Mouse (Mus musculus): Measurements from ENCODE around the gene Sgcd. TPM values are rescaled to one million over a fixed set of nuclear protein-coding genes. Genes with fewer than 3 reads are reported as not detected.

Gene Sgcd
- polyA plus RNA-seq, 1 experiment from 2014 or later = 1.5 TPM

- no peaks in the 10 kb centered on the region for H3K27me3 ChIP-seq (replicated peaks; ENCODE audit: control insufficient read depth, insufficient read depth, low read length)
- no peaks in the 10 kb centered on the region for H3K4me1 ChIP-seq (replicated peaks; ENCODE audit: control insufficient read depth, insufficient read depth, low read length)
- 78% methylated on average over 2 of the region's 2 CpGs for WGBS
- ATAC-seq (replicated peaks; ENCODE audit: low FRiP score) (no peak), DNase-seq (ENCODE audit: low spot score) (no peak)
- no peaks in the 10 kb centered on the region for H3K36me3 ChIP-seq (ENCODE audit: control insufficient read depth, insufficient read depth, low read length)
- H3K9ac ChIP-seq (ENCODE audit: low read depth, low read length) = no peak overlapping the region
- no peaks in the 10 kb centered on the region for H3K9me3 ChIP-seq (ENCODE audit: control insufficient read depth, low read length)
- no peak overlapping the region for H3K27ac ChIP-seq (ENCODE audit: low read depth, low read length)
- H3K4me2 ChIP-seq = no peak overlapping the region
- no peak overlapping the region for H3K4me3 ChIP-seq (ENCODE audit: low read depth, low read length)
These were observed 848.9 kb downstream of the Sgcd start for GRCm38 (mm10) chr11:47139867-47140266.

- DNase-seq (ENCODE audit: low spot score) (no peak), ATAC-seq (replicated peaks; ENCODE audit: low FRiP score) (no peak)
- WGBS = 69% methylated on average over 1 of the region's 1 CpGs
- Histone ChIP-seq H3K27me3 (replicated peaks; ENCODE audit: control insufficient read depth, insufficient read depth, low read length) (no peaks in the 10 kb centered on the region), H3K9me3 (ENCODE audit: control insufficient read depth, low read length) (no peaks in the 10 kb centered on the region), H3K27ac (ENCODE audit: low read depth, low read length) (no peak overlapping the region), H3K4me1 (replicated peaks; ENCODE audit: control insufficient read depth, insufficient read depth, low read length) (no peaks in the 10 kb centered on the region), H3K4me2 (no peak overlapping the region), H3K9ac (ENCODE audit: low read depth, low read length) (no peak overlapping the region), H3K4me3 (ENCODE audit: low read depth, low read length) (no peak overlapping the region), H3K36me3 (ENCODE audit: control insufficient read depth, insufficient read depth, low read length) (no peaks in the 10 kb centered on the region)
These were observed 849.5 kb downstream of the Sgcd start for GRCm38 (mm10) chr11:47139271-47139670.

DNA sequence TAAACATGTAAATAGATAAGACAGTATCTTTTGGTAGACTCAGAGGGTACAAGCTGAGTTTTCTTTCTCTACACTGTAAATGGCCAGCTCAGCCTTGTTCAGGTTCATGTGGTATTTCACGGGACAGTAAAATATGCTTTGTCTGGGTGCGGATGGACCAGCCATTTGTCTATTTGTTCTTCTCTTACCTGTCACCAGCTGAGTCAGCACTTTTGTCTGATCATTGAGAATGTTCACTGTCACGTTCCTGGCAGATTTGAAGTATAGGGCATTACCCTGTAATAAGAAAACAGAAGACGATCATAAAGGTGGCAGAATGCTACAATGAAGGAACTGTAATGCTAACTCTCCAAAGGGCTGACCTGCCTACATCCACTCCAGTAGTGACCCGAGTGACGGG is 856.4 kb downstream of the Sgcd start:
- no peaks in the 10 kb centered on the region for H3K27me3 ChIP-seq (replicated peaks; ENCODE audit: control insufficient read depth, insufficient read depth, low read length)
- WGBS = 85% methylated on average over 6 of the region's 6 CpGs
- H3K9ac ChIP-seq (ENCODE audit: low read depth, low read length) = no peak overlapping the region
- H3K36me3 ChIP-seq (ENCODE audit: control insufficient read depth, insufficient read depth, low read length) = no peaks in the 10 kb centered on the region
- H3K4me3 ChIP-seq (ENCODE audit: low read depth, low read length) = no peak overlapping the region
- no peak for ATAC-seq (replicated peaks; ENCODE audit: low FRiP score)
- H3K9me3 ChIP-seq (ENCODE audit: control insufficient read depth, low read length) = no peaks in the 10 kb centered on the region
- H3K27ac ChIP-seq (ENCODE audit: low read depth, low read length) = no peak overlapping the region
- no peak overlapping the region for H3K4me2 ChIP-seq
- no peak for DNase-seq (ENCODE audit: low spot score)
- H3K4me1 ChIP-seq (replicated peaks; ENCODE audit: control insufficient read depth, insufficient read depth, low read length) = no peaks in the 10 kb centered on the region

DNA sequence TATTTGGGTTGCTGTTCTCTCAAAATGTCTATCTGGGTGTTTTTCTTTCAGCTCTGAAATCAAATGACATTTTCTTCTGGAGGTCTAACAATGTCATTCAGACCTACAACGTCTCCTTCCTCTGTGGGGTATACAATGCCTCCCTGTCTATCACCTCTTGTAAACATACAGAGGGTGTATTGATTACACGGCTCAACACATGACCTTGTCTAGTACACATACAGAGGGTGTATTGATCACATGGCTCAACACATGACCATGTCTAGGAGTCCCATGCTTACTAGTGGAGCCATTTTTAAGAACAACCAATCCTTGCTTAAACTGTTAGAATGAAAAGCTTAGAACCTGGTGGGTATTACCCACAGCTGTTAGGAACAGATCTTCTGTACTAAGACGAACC is 858.3 kb downstream of the Sgcd start:
- Histone ChIP-seq H3K4me3 (ENCODE audit: low read depth, low read length) (no peak overlapping the region), H3K9me3 (ENCODE audit: control insufficient read depth, low read length) (no peaks in the 10 kb centered on the region), H3K4me1 (replicated peaks; ENCODE audit: control insufficient read depth, insufficient read depth, low read length) (no peaks in the 10 kb centered on the region), H3K27me3 (replicated peaks; ENCODE audit: control insufficient read depth, insufficient read depth, low read length) (no peaks in the 10 kb centered on the region), H3K4me2 (no peak overlapping the region), H3K9ac (ENCODE audit: low read depth, low read length) (no peak overlapping the region), H3K27ac (ENCODE audit: low read depth, low read length) (no peak overlapping the region), H3K36me3 (ENCODE audit: control insufficient read depth, insufficient read depth, low read length) (no peaks in the 10 kb centered on the region)
- DNase-seq (ENCODE audit: low spot score) = no peak
- WGBS = 67% methylated on average over 3 of the region's 3 CpGs
- ATAC-seq (replicated peaks; ENCODE audit: low FRiP score) = no peak

- DNase-seq (ENCODE audit: low spot score) (no peak), ATAC-seq (replicated peaks; ENCODE audit: low FRiP score) (no peak)
- Histone ChIP-seq H3K9me3 (ENCODE audit: control insufficient read depth, low read length) (no peaks in the 10 kb centered on the region), H3K9ac (ENCODE audit: low read depth, low read length) (no peak overlapping the region), H3K4me3 (ENCODE audit: low read depth, low read length) (no peak overlapping the region), H3K4me2 (no peak overlapping the region), H3K27me3 (replicated peaks; ENCODE audit: control insufficient read depth, insufficient read depth, low read length) (no peaks in the 10 kb centered on the region), H3K27ac (ENCODE audit: low read depth, low read length) (no peak overlapping the region), H3K36me3 (ENCODE audit: control insufficient read depth, insufficient read depth, low read length) (no peaks in the 10 kb centered on the region), H3K4me1 (replicated peaks; ENCODE audit: control insufficient read depth, insufficient read depth, low read length) (no peaks in the 10 kb centered on the region)
- WGBS = 59% methylated on average over 7 of the region's 7 CpGs
These were observed 858.8 kb downstream of the Sgcd start for GRCm38 (mm10) chr11:47129992-47130391.

DNA sequence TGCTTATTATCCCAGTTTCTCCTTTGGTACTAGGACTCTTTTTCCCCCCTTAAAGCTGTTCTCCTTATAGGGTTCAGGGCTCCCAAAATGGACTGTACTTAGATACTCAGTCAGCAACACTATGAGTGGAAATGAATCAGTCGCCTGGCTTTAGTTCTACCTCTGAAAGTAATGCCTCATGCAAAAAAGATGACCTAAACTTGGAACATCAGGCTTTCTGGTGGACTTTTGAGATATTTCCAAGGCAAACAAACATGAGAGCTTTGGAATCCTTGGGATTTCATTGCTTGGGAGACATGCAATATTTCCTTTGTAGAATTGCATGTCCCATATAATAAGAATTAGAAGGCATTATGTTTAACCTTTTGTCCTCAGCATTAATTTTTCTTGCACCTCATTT is 859.6 kb downstream of the Sgcd start:
- WGBS = 81% methylated on average over 1 of the region's 1 CpGs
- DNase-seq (ENCODE audit: low spot score) = no peak
- no peaks in the 10 kb centered on the region for H3K4me1 ChIP-seq (replicated peaks; ENCODE audit: control insufficient read depth, insufficient read depth, low read length)
- no peaks in the 10 kb centered on the region for H3K36me3 ChIP-seq (ENCODE audit: control insufficient read depth, insufficient read depth, low read length)
- no peak overlapping the region for H3K9ac ChIP-seq (ENCODE audit: low read depth, low read length)
- H3K9me3 ChIP-seq (ENCODE audit: control insufficient read depth, low read length) = no peaks in the 10 kb centered on the region
- no peak overlapping the region for H3K4me2 ChIP-seq
- no peaks in the 10 kb centered on the region for H3K27me3 ChIP-seq (replicated peaks; ENCODE audit: control insufficient read depth, insufficient read depth, low read length)
- ATAC-seq (replicated peaks; ENCODE audit: low FRiP score) = no peak
- no peak overlapping the region for H3K4me3 ChIP-seq (ENCODE audit: low read depth, low read length)
- no peak overlapping the region for H3K27ac ChIP-seq (ENCODE audit: low read depth, low read length)

DNA sequence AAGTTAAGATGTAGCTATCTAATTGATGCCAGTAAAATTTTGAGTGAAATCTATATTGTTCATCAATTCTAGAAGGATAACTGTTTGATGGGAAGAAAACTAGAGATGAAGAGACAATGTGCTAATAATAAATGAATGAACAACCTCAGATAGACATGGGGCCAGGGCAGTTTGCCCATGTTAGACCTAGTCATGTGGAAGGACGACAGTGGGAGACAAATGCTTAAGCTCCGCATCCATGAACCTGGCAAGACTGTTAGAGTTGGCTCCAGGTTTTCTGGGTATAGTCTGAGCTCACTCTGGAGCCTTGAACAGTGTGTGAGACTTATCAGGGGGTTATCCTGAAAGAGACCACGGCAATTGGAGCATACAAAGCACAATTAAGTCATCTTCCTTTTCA is 860.4 kb downstream of the Sgcd start:
- no peak for DNase-seq (ENCODE audit: low spot score)
- no peaks in the 10 kb centered on the region for H3K9me3 ChIP-seq (ENCODE audit: control insufficient read depth, low read length)
- ATAC-seq (replicated peaks; ENCODE audit: low FRiP score) = no peak
- WGBS = 81% methylated on average over 3 of the region's 3 CpGs
- no peak overlapping the region for H3K4me2 ChIP-seq
- H3K4me3 ChIP-seq (ENCODE audit: low read depth, low read length) = no peak overlapping the region
- no peak overlapping the region for H3K9ac ChIP-seq (ENCODE audit: low read depth, low read length)
- no peak overlapping the region for H3K27ac ChIP-seq (ENCODE audit: low read depth, low read length)
- no peaks in the 10 kb centered on the region for H3K27me3 ChIP-seq (replicated peaks; ENCODE audit: control insufficient read depth, insufficient read depth, low read length)
- H3K4me1 ChIP-seq (replicated peaks; ENCODE audit: control insufficient read depth, insufficient read depth, low read length) = no peaks in the 10 kb centered on the region
- no peaks in the 10 kb centered on the region for H3K36me3 ChIP-seq (ENCODE audit: control insufficient read depth, insufficient read depth, low read length)

DNA sequence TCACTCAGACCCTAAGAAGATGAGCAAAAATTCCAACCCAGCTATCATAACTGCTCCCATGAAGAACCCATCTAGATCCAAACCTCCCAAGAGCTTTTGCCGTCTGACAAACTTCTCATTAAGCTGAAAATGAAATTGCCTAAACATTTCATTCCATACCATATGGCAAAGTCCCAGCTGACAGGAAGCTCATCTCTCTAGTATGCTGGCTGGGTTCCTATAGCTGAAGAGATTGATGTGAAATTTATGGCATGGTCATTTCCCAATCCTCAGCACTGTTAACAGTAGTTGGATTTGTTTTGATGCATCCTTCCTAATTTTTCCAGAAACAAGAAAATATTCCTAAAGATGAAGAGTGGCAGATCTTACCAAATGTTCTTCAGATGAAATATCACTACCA is 867.9 kb downstream of the Sgcd start:
- no peak overlapping the region for H3K4me3 ChIP-seq (ENCODE audit: low read depth, low read length)
- no peaks in the 10 kb centered on the region for H3K27me3 ChIP-seq (replicated peaks; ENCODE audit: control insufficient read depth, insufficient read depth, low read length)
- no peak overlapping the region for H3K9ac ChIP-seq (ENCODE audit: low read depth, low read length)
- H3K4me2 ChIP-seq = no peak overlapping the region
- no peak for ATAC-seq (replicated peaks; ENCODE audit: low FRiP score)
- no peak for DNase-seq (ENCODE audit: low spot score)
- H3K36me3 ChIP-seq (ENCODE audit: control insufficient read depth, insufficient read depth, low read length) = no peaks in the 10 kb centered on the region
- H3K27ac ChIP-seq (ENCODE audit: low read depth, low read length) = no peak overlapping the region
- H3K4me1 ChIP-seq (replicated peaks; ENCODE audit: control insufficient read depth, insufficient read depth, low read length) = no peaks in the 10 kb centered on the region
- H3K9me3 ChIP-seq (ENCODE audit: control insufficient read depth, low read length) = no peaks in the 10 kb centered on the region
- whole genome bisulfite sequencing = 79% methylated on average over 1 of the region's 1 CpGs

DNA sequence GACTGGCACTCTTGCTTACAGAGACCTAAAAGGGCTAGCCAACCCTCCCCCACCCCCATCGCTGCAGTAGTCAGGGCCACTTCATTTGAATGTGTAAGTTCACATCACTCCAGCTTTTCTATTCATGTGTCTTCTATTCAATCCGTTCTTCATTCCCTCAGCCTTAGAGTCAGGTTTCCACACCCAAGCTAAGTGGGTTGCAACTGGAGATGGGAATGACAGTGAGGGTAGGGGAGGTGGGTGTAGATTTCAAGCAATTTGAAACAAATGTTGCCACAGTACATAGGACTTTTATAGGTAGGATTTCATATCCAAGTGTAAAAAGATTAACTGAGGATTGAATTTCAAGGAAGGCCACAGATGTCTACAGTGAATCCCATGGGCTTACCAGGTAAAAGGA is 870.9 kb downstream of the Sgcd start:
- Histone ChIP-seq H3K4me1 (replicated peaks; ENCODE audit: control insufficient read depth, insufficient read depth, low read length) (no peaks in the 10 kb centered on the region), H3K4me3 (ENCODE audit: low read depth, low read length) (no peak overlapping the region), H3K27me3 (replicated peaks; ENCODE audit: control insufficient read depth, insufficient read depth, low read length) (no peaks in the 10 kb centered on the region), H3K27ac (ENCODE audit: low read depth, low read length) (no peak overlapping the region), H3K9ac (ENCODE audit: low read depth, low read length) (no peak overlapping the region), H3K4me2 (no peak overlapping the region), H3K36me3 (ENCODE audit: control insufficient read depth, insufficient read depth, low read length) (no peaks in the 10 kb centered on the region), H3K9me3 (ENCODE audit: control insufficient read depth, low read length) (no peaks in the 10 kb centered on the region)
- ATAC-seq (replicated peaks; ENCODE audit: low FRiP score) (no peak), DNase-seq (ENCODE audit: low spot score) (no peak)
- 60% methylated on average over 2 of the region's 2 CpGs for WGBS

Data from liver, embryonic 11.5 days (tissue).